Mouse (Mus musculus): ENCODE measurements at regions not wholly inside any gene's neighbourhood (a gene's known extent, or its start where the extent isn't known, plus 50 kb on each side); places are given as distances from the start of the nearest gene placed in this dataset.

- no peak for DNase-seq (ENCODE audit: low spot score)
Measured at GRCm38 (mm10) chr9:67610696-67611095, 51.2 kb upstream of the Tln2 start.

DNA sequence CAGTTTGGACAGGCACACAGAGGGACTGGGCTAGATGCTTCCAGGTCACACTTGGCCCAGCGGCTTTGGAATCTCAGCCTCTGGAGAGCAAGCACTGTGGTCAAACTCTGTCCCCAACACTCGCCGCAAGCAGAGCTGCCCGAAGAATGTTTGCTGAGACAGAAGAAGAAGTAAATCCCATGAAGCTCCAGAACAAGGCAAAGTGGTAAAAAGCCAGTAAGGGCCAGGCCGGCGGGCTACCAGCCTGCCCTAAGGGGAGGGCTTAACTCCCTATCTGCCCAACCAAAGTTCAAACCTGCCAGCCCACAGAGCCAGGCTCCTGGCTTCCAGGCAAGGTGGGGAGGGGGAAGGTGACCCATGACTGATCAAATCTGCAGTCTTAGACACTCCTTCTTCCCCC is 52.2 kb upstream of the Tln2 start:
- DNase-seq (ENCODE audit: low spot score), result no peak

- no peak for DNase-seq (ENCODE audit: low spot score)
Measured at GRCm38 (mm10) chr9:67612101-67612500, 52.6 kb upstream of the Tln2 start.

- no peak for DNase-seq (ENCODE audit: low spot score)
Measured at GRCm38 (mm10) chr9:67614068-67614727, 54.7 kb upstream of the Tln2 start.

DNA sequence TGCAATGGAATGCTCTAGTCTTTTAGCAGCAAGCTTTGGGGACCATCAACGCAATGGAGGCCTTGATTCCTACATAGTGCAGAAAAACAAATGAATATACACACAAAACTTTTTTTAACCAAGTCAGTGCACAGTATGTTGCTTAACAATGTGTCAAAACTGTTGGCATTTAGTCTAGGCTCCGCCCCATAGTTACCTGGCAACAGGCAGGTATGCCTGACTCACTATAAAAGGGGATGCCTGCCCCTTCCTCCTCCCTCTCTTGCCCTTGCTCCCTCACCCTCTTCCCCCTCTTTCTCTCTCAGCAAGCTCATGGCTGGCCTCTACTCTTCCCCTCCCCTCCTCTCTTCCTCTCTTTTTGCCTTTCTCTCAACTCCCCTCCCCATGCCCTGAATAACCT is 56.7 kb upstream of the Tln2 start:
- DNase-seq (ENCODE audit: low spot score), result no peak

DNA sequence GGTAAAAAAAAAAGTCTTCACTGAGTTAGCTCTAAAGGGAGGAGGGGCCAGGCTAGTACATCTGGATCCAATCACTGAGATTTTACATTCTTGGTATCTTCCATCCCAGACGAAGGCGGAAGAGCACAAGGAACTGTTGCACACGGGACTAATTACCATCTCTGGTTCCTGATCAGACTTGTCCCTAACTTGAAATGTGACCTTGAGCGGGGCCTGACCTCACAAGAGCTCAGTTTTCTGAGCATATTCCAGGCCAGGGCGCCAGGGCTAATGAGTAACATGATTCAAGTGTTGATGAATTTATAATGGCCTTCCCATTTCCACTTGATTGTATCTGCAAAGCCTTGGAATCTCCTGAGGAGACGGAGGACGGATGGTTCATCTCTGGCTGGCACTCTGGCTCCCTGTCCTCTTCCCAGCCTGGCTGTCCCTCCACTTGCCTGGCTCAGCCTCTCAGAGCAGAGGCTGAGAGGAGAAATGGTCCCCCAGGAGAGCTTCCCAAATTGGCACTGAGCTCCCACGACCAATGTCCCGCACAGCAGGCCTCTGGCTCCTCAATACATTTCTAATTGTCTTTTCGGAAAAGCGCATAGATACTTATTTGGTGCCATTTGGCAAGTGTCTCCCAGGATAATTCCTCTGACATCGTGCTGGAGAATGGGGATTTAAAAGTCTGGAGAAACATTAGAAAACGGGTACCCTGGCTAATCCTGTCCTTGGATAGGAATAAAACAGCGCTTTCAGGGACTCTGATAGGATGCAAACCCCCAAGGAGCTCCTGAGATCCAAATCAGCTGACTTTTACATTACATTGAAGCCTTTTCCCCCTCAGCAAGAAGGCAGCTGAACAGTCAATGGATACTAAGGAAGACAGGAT is 58.1 kb upstream of the Tln2 start:
- DNase-seq (ENCODE audit: low spot score), result no peak

DNA sequence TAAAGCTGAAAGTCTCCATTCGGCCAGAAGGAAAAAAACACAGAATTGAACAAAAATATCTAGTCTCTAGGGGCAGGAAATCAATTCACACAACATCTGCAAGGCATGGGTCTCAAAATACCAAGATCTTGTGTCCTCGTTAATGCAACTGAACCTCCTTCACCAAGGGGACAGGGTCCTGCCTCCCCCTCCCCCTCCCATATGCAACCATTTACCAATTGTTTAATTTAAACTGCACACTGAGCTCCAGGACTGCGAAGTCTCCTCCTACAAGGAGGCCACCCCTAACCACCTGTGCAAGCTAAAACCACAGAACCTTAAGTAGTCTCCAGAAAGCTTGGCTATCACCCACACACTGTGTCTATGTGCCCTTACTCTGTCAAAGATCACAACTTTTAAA is 61.4 kb upstream of the Tln2 start:
- no peak for DNase-seq (ENCODE audit: low spot score)

DNA sequence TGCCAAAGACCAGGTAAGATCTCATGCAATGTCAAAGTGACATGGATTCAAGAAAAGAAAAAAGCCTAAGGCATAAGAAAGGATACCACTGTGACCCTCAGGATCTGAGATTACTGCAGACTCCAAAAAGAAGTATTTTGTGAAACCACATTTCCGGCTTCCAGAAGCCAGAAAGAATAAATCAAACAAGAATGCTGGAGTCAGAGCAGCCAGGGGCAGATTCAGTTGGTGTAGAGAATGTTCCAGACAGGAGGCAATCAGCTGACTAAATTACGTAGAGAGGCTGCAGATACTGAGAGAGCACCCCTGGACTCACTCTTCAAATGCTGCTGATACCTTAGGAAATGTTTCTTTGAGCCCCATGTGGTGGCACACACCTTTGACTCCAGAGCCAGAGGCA is 67.7 kb upstream of the Tln2 start:
- no peak for DNase-seq (ENCODE audit: low spot score)

DNA sequence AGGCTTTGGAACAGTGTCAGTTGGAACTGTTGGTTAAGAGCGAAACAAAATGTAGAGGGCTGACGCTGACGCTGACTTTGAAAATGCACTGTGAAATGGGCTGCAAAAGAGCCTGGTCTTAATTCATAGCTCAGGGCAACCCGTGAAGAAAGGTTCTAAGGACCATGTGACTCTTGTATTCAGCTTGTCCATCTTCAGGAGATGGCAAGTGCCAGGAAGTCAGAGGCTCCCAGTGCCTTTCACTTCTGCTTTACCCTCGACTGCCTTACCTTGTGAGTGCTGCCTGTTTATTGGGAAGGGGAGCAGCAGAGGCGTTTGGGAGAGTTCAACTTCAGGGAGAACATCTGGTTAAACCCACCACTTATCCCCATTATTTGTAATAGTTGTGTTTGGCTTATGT is 70.1 kb upstream of the Tln2 start:
- no peak for DNase-seq (ENCODE audit: low spot score)

DNA sequence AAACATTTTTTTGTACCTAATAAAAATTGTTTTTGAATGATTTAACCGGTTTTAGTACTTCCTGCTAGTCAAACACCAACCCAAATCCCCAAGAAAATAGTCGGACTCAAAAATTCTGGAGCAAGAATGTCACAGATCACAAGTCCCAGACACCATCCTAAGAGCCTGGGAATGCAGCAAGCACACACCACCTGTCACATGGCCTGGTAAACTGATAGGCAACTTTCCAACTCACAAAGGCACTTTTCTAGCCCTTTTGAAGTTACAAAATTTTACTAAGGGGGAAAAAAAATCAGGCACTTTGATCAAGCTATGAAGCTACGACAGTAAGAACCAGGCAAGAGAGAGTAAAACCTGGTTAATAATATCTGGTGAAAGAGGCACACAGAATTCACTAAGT is 70.7 kb upstream of the Tln2 start:
- no peak for DNase-seq (ENCODE audit: low spot score)

- no peak for DNase-seq (ENCODE audit: low spot score)
Measured at GRCm38 (mm10) chr9:67631741-67632243, 72.3 kb upstream of the Tln2 start.

DNA sequence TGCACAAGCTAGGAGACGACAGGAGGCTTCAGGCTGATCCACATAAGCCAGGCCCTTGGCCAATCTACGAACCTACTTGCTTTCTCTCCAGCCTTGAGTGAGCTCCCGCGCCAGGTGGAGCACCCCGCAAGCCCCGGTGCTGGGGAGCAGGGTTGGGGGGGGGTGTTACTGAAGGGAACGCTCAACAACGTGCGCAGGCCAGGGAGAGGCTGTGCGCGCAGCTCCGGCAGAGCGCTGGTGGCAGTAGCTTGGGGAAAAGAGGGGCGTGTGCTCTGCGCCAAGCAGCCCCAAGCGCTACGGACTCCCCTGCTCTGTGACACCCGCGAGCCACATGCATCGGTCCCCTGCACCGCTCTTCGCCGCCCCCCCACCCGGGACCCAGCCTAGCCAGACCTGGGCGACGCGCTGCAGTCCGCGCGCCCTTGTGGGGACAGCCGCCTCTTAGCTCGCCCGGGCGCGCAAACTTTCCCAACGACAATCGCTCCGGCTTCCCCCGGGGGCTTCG is 73.1 kb upstream of the Tln2 start:
- DNase-seq (ENCODE audit: low spot score), result no peak

GRCm38 (mm10) chr9:67633026-67633741 is 73.7 kb upstream of the Tln2 start:
- DNase-seq (ENCODE audit: low spot score), result peak; percentile 31

GRCm38 (mm10) chr9:67633761-67634441 is 74.4 kb upstream of the Tln2 start:
- peak; percentile 62 for DNase-seq (ENCODE audit: low spot score)

- DNase-seq (ENCODE audit: low spot score), result no peak
Measured at GRCm38 (mm10) chr9:67646820-67647219, 87.3 kb upstream of the Tln2 start.

DNA sequence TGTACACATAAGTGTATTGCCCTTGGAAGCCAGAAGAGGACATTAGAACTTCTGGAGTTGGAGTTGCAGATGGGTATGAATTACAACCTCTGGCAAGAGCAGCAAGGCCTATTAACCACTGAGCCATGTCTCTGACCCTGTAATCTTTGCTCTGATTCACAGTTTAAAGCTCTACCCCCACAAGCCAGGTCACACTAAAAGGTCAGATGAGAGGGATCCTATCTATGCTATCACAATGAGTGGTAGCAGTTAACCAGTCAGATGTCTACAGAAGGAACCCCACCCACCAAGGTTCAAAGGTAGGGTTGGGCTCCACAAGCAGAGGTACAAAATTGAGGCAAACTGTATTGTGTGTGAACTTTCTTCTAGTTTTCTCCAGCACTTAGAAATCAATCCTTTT is 94.5 kb upstream of the C2cd4b start:
- DNase-seq (ENCODE audit: low spot score), result no peak

- no peak for DNase-seq (ENCODE audit: low spot score)
Measured at GRCm38 (mm10) chr9:67670261-67671020, 88.8 kb upstream of the C2cd4b start.

DNA sequence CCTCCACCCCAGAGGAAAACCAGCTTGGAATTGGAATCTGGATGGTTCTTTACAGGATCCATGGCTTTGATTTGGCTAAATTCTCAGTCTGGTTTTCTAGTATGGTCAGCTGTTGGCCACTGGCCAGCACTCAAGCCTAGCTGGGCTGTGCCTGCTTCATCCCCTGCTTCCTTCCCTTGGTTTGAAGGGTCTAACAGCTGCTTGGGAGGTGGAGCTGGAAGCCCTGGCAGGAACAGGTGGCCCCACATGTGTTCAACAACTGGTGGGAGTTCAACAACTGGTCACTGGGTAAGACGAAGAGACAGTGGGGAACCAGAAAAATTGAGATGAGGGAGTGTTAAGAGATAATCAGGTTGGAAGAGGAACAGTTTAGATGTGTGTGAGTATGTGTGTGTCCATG is 82.3 kb upstream of the C2cd4b start:
- no peak for DNase-seq (ENCODE audit: low spot score)

- DNase-seq (ENCODE audit: low spot score), result peak; percentile 53
Measured at GRCm38 (mm10) chr9:67683367-67683766, 75.9 kb upstream of the C2cd4b start.

DNA sequence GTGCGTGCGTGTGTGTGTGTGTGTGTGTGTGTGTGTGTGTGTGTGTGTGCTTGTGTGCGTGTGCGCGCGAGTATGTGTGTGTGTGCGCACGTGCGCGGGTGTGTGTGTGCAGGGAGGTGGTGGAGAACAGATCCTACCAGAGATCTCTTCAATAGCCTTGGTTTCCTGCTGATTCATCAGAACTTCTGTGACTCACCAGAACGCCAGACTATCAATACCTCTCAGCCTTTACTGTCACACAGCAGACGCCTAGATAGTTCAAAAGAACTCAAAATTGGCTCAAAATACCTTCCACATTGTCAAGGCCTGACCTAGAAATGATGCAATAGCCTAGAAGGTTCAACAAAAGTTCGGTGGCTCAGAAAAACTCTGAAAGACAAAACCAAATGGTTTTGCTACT is 66.8 kb upstream of the C2cd4b start:
- DNase-seq (ENCODE audit: low spot score), result no peak

- DNase-seq (ENCODE audit: low spot score), result peak; percentile 38
Measured at GRCm38 (mm10) chr9:67693716-67694115, 65.5 kb upstream of the C2cd4b start.
